Mouse (Mus musculus) heart, adult 2 months (tissue): ENCODE measurements around the gene Tomm70a. TPM values are rescaled to one million over a fixed set of nuclear protein-coding genes. Genes with fewer than 3 reads are reported as not detected.
"Not testable (repeated sequence)": the region's sequence is repeated elsewhere in the genome, so short reads cannot be mapped to it uniquely, and the experiment has no call there.

Experiments
- DNase-seq, 2 experiments: peaks; one replicate each; pipeline ENCODE4 v3.0.0; 2021
- H3K27ac ChIP-seq: fragments of 200-600 bp; 2 replicates; pipeline ENCODE4 v1.8.1; 2022
- H3K27me3 ChIP-seq: fragments of 200-500 bp; 2 replicates; pipeline ENCODE4 v1.6.1; 2012; ENCODE audit warnings: mild to moderate bottlenecking, low read length, inconsistent platforms, mixed read lengths; ENCODE audit not compliant: control insufficient read depth, insufficient read depth
- H3K36me3 ChIP-seq: fragments of 200-500 bp; 2 replicates; pipeline ENCODE4 v1.6.1; 2012; ENCODE audit warnings: low read length, inconsistent platforms; ENCODE audit not compliant: control insufficient read depth, insufficient read depth
- H3K4me1 ChIP-seq: fragments of 200-500 bp; 2 replicates; pipeline ENCODE4 v1.6.1; 2011; ENCODE audit warnings: low read length; ENCODE audit not compliant: control insufficient read depth, insufficient read depth
- H3K4me3 ChIP-seq: fragments of 200-600 bp; 2 replicates; pipeline ENCODE4 v1.8.1; 2022
- H3K79me2 ChIP-seq: fragments of 200-500 bp; replicated peaks from 2 replicates; pipeline ENCODE4 v1.6.1; 2012; ENCODE audit warnings: mild to moderate bottlenecking, inconsistent platforms, low read length, moderate library complexity, mixed read lengths; ENCODE audit not compliant: control insufficient read depth, insufficient read depth
- H3K9ac ChIP-seq: fragments of 200-500 bp; 2 replicates; pipeline ENCODE4 v1.6.1; 2012; ENCODE audit warnings: low read depth, mild to moderate bottlenecking, control low read depth, inconsistent platforms, low read length, mixed read lengths
- CTCF ChIP-seq: fragments of 200-600 bp; IDR thresholded peaks from 2 replicates; pipeline ENCODE4 v1.8.1; 2022; ENCODE audit warnings: antibody characterized with exemption, mild to moderate bottlenecking, moderate library complexity
- EP300 ChIP-seq: fragments of 200-500 bp; IDR thresholded peaks from 2 replicates; pipeline ENCODE4 v1.6.1; 2011; ENCODE audit warnings: low read depth, low read length, control low read depth; ENCODE audit not compliant: insufficient read depth
- POLR2A ChIP-seq: fragments of 200-500 bp; IDR thresholded peaks from 2 replicates; pipeline ENCODE4 v1.6.1; 2011; ENCODE audit warnings: mild to moderate bottlenecking, low read depth, low read length, control low read depth; ENCODE audit not compliant: insufficient read depth
- WGBS: fragments of 180-500 bp; shearing (Covaris S2); methylation state at CpG from one replicate; pipeline ENCODE4 v1.1.7; 2018; 5-methylcytosine and 5-hydroxymethylcytosine counted together
- intact Hi-C: fragments of 180-260 bp; cut with DNase I; formaldehyde crosslinking; loops from one replicate; pipeline ENCODE4 v1.15.1; 2025
- polyA plus RNA-seq: library from polyadenylated mRNA; depleted of rRNA; stranded (reverse); fragments of >200 nt; gene quantifications from 2 replicates; pipeline ENCODE4 v1.2.3, GENCODE M21; 2012
- total RNA-seq, 2 experiments: library from RNA; stranded (reverse); gene quantifications; 2 replicates each; pipeline ENCODE4 v1.2.3; 2021

Tomm70a gene
- total and polyA plus RNA-seq, 3 experiments, result 10.6 to 44.1 (median 41.8) TPM

GRCm38 (mm10) chr16:57166611-57167513 lies 45.4 kb downstream of the Tomm70a start, which contains the start of gene Nit2:
Nit2 (minus strand) TSS chr16:57167341.
- H3K36me3 ChIP-seq, result no peaks in the 10 kb centered on the region
- intact Hi-C loops, result loop anchor here (1.0 to 5.0 kb wide), 2 partner anchors 46 to 395 kb away; partner anchors contain the start of gene Tomm70a
- peak within 1 kb of the TSS; percentile 57 for H3K4me3 ChIP-seq
- H3K79me2 ChIP-seq, result no peaks in the 10 kb centered on the region
- H3K4me1 ChIP-seq, result peaks cover 2% of the 10 kb centered on the region
- peak; percentile 95 to 98 for DNase-seq
- WGBS, result under 1% methylated on average over 58 of the region's 58 CpGs
- TF ChIP-seq POLR2A (peak; percentile 77; the same call in 1 of the 2 replicates), EP300 (no peak), CTCF (peak; percentile 93)
- H3K9ac ChIP-seq, result peak within 1 kb of the TSS; percentile 89
- no peaks in the 10 kb centered on the region for H3K27me3 ChIP-seq
- peak within 1 kb of the TSS; percentile 91 for H3K27ac ChIP-seq

- intact Hi-C loops, result loop anchor here (5.0 kb wide), 1 partner anchor 395 kb away; no protein-coding TSS in a partner anchor
- Histone ChIP-seq H3K4me3 (peak overlapping the region; percentile 57), H3K9ac (peak overlapping the region; percentile 44; the same call in 1 of the 2 replicates), H3K27ac (peak overlapping the region; percentile 91), H3K36me3 (no peaks in the 10 kb centered on the region), H3K79me2 (no peaks in the 10 kb centered on the region), H3K4me1 (peaks cover 2% of the 10 kb centered on the region), H3K27me3 (no peaks in the 10 kb centered on the region)
- TF ChIP-seq CTCF (no peak), POLR2A (no peak), EP300 (no peak)
- WGBS, result 18% methylated on average over 5 of the region's 5 CpGs
- DNase-seq, result no peak
These were observed 46.0 kb downstream of the Tomm70a start for GRCm38 (mm10) chr16:57167514-57167912.

DNA sequence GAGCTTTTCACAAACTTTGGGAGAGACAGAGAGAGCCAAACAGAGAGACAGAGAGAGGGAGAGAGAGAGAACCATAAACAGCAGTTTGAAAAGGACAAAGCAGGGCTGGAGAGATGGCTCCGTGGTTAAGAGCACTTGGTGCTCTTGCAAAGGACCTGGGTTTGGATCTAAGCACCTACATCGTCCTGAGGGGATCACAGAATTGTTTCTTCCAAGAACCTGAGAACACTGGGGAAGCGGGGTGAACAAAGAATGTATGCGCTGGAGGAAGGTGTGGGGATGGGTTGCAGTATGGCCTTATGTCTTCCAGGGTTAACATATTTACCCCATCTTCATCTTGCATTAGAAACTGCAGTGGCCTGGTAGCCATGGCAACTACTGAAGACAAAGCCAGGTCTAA lies 46.7 kb downstream of the Tomm70a start:
- H3K27ac ChIP-seq, result no peak overlapping the region
- intact Hi-C loops, result loop anchor here (5.0 kb wide), 1 partner anchor 396 kb away; no protein-coding TSS in a partner anchor
- 82% methylated on average over 4 of the region's 4 CpGs for WGBS
- no peaks in the 10 kb centered on the region for H3K36me3 ChIP-seq
- H3K9ac ChIP-seq, result no peak overlapping the region
- H3K4me1 ChIP-seq, result peaks cover 2% of the 10 kb centered on the region
- no peaks in the 10 kb centered on the region for H3K79me2 ChIP-seq
- H3K4me3 ChIP-seq, result no peak overlapping the region
- DNase-seq, result no peak
- H3K27me3 ChIP-seq, result no peaks in the 10 kb centered on the region
- TF ChIP-seq POLR2A (no peak), EP300 (no peak), CTCF (no peak)

DNA sequence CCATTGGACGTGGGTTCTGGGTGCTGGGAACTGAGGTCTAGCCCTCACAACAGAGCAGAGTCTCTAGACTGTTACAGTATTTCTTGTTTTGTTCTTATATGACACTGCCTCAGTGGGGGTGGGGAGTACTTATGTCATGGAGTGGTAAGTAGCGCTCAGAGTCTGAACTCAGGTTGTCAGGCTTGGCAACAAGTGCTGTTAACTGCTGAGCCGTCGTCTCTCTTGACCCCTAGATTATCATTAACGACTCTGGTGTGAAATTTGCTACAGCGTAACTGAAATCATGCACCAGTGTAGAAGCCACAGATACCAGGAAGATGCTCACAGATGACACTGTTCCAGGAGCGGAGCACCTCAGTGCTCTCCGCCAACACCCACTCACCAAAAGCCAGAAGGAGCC lies 49.7 kb downstream of the Tomm70a start:
- Histone ChIP-seq H3K4me3 (no peak overlapping the region), H3K27ac (no peak overlapping the region), H3K4me1 (peaks cover 2% of the 10 kb centered on the region), H3K9ac (no peak overlapping the region), H3K36me3 (no peaks in the 10 kb centered on the region), H3K79me2 (no peaks in the 10 kb centered on the region), H3K27me3 (no peaks in the 10 kb centered on the region)
- WGBS, result 91% methylated on average over 8 of the region's 8 CpGs
- TF ChIP-seq POLR2A, result no peak
- TF ChIP-seq CTCF, result no peak
- TF ChIP-seq EP300, result no peak
- intact Hi-C loops, result no loop called here
- DNase-seq, result no peak

- Histone ChIP-seq H3K9ac (no peak overlapping the region), H3K36me3 (no peaks in the 10 kb centered on the region), H3K4me1 (peaks cover 2% of the 10 kb centered on the region), H3K27me3 (no peaks in the 10 kb centered on the region), H3K4me3 (no peak overlapping the region), H3K27ac (no peak overlapping the region), H3K79me2 (no peaks in the 10 kb centered on the region)
- no peak for DNase-seq
- 92% methylated on average over 6 of the region's 6 CpGs for WGBS
- TF ChIP-seq POLR2A, result no peak
- TF ChIP-seq EP300, result no peak
- TF ChIP-seq CTCF, result no peak
- intact Hi-C loops, result no loop called here
These were observed 50.1 kb downstream of the Tomm70a start for GRCm38 (mm10) chr16:57171570-57171969.

- H3K36me3 ChIP-seq, H3K9ac ChIP-seq, DNase-seq, H3K27ac ChIP-seq, H3K79me2 ChIP-seq, intact Hi-C loops, H3K27me3 ChIP-seq, H3K4me1 ChIP-seq, H3K4me3 ChIP-seq: not testable (repeated sequence)
These were observed 53.0 kb downstream of the Tomm70a start for GRCm38 (mm10) chr16:57174480-57174879.
